Mouse (Mus musculus): ENCODE data around the gene Cdc42bpa.

DNA sequence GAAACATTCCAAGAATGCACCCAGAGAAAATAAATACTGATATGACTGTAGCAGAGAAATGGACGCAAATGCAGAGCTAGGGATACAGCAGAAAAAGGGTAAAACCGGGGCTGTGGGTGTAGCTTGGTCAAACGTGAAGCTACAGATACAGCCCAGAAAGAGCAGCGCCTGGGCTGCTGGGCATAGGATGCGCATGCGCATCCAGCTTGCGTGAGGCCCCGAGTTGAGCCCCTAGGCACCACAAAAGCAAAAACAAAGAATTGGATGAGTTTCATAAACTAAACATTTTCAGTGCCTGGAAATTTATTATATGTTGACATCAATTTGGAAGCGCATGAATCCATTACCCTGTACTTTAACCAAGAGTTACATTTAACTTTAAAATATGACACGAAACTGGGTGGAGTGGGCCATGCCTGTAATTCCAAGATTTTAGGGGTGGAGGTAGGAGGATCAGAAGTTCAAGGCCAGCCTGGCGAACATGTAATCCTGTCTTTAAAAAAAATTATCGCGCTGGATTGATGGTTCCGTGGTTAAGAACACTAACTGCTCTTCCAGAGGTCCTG, 19.4 kb upstream of the Cdc42bpa start:
- TF ChIP-seq POLR2A (IDR thresholded peaks at IDR 0.05; ENCODE audit: low read depth, low read length) (no peak), CTCF (IDR thresholded peaks at IDR 0.05; ENCODE audit: extremely low read depth, insufficient read length, insufficient replicate concordance, low read depth, low read length) (no peak)
